Mouse (Mus musculus) olfactory bulb, adult 2 months (tissue): ENCODE data around the gene Sorbs2.

Experiments
- CTCF ChIP-seq: fragments of 200-500 bp; IDR thresholded peaks from 2 replicates; pipeline ENCODE4 v1.5.1; 2012; ENCODE audit warnings: low read depth, mild to moderate bottlenecking, low read length, moderate library complexity; ENCODE audit not compliant: insufficient read depth
- POLR2A ChIP-seq: fragments of 200-500 bp; IDR thresholded peaks from 2 replicates; pipeline ENCODE4 v1.6.1; 2012; ENCODE audit warnings: mild to moderate bottlenecking, low read depth, low read length, moderate library complexity; ENCODE audit not compliant: insufficient read depth

GRCm38 (mm10) chr8:45608413-45608812 lies 100.8 kb downstream of the Sorbs2 start:
- TF ChIP-seq POLR2A (no peak), CTCF (no peak)
